In genomic region chr6:51585980-51586379, GRCm38 (mm10) we compare ENCODE assay signal across 8 mouse cellular contexts.
DNase-seq lines count a peak whose midpoint lies in the region; ATAC-seq and TF ChIP-seq lines count a peak whose summit lies in the region.

No protein-coding gene starts in this region.

- peak; percentile 85 for ATAC-seq in megakaryocyte progenitor cell, adult 5-6 weeks (replicated peaks; ENCODE audit: poor library complexity)

- H3K27ac ChIP-seq in layer of hippocampus, adult 2 months: peak overlapping the region; percentile 64

- peak; percentile 94 for TF ChIP-seq CTCF in layer of hippocampus, adult 2 months (conservative IDR thresholded peaks at IDR 0.05)

- DNase-seq in gastrocnemius, adult 18-20 months (ENCODE audit: low spot score): peak; percentile 66
- no peak for DNase-seq in gastrocnemius, postnatal 25 days
- DNase-seq in adrenal gland, adult 2 months: peak; percentile 57
- peak; percentile 85 for DNase-seq in embryo, embryonic 10.5 days (ENCODE audit: low spot score)
- peak; percentile 58 to 68 for DNase-seq in heart, postnatal 36 days
- peak; percentile 74 to 80 for DNase-seq in layer of hippocampus, adult 2 months (ENCODE audit: low spot score in 2 of 2)
- peak; percentile 80 to 84 for DNase-seq in right cerebral cortex, postnatal 10 days (ENCODE audit: low spot score in 2 of 2)

- intact Hi-C loops in heart, postnatal 36 days (cut with DNase I): loop anchor here (1.0 to 2.0 kb wide), 2 partner anchors 272 to 635 kb away; partner anchors contain the start of gene Hoxa7

- no peak overlapping the region for H3K4me3 ChIP-seq in layer of hippocampus, adult 2 months
